Mouse (Mus musculus): ENCODE data around the gene Nptn.

GRCm38 (mm10) chr9:58554908-58555684 is 26.9 kb upstream of the Nptn start, which contains the start of gene Cd276:
- TF ChIP-seq CEBPB (IDR thresholded peaks at IDR 0.05; ENCODE audit: insufficient read depth, poor library complexity, severe bottlenecking) (peak; percentile 55; the same call in 1 of the 2 replicates), POLR2A (IDR thresholded peaks at IDR 0.05; ENCODE audit: insufficient read length, low read depth) (peak; percentile 36), TCF3 (IDR thresholded peaks at IDR 0.05; ENCODE audit: insufficient read length, low read depth) (no peak), POLR2AphosphoS2 (IDR thresholded peaks at IDR 0.05; ENCODE audit: insufficient read length, low read depth) (peak; percentile 12), USF1 (IDR thresholded peaks at IDR 0.05; ENCODE audit: low read depth) (no peak), MYOG (IDR thresholded peaks at IDR 0.05; ENCODE audit: control insufficient read depth in 1 of 3, insufficient read depth in 1 of 3, insufficient read length in 2 of 3, low read depth in 2 of 3) (peak in 2 of 3 experiments; percentile 42 to 71)

Measured in myocyte (in vitro differentiated cells).